Mouse (Mus musculus): ENCODE data around the gene Syngr3.

DNA sequence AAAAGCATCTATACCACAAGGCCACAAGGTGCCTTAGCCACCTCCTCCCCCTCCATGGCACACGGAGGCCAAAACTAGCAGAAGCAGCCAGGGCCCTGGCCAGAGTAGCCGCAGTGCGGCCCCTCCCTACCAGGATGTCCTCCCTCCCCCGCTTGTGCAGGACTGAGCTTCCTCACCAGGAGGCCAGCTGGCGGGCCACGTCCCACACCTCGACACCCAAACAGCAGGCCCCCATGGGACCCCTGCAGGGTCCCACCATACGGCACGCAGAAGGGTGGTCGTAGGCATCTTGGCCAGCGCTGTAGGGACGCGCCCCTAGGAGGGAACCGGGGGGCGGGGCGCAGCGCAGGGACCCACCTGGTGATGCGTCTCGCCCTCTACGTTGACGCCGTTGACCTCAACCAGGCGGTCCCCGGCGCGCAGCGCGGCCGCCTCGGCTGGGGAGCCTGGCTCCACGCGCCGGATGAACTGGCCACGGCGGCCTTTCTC lies 40.1 kb downstream of the Syngr3 start:
- TF ChIP-seq CTCF (IDR thresholded peaks at IDR 0.05; ENCODE audit: low read depth, low read length), result no peak
- no peak for TF ChIP-seq TAL1 (conservative IDR thresholded peaks at IDR 0.05; ENCODE audit: low read depth, low read length)
- TF ChIP-seq GATA2 (IDR thresholded peaks at IDR 0.05; ENCODE audit: borderline replicate concordance, low read depth, low read length), result no peak

Measured in G1E (cell line).